Mouse (Mus musculus): Measurements from ENCODE around the gene Nfkb1. TPM values are rescaled to one million over a fixed set of nuclear protein-coding genes. Genes with fewer than 3 reads are reported as not detected.

Gene Nfkb1
- not detected in 2 replicates for polyA plus RNA-seq (2012; ENCODE audit: insufficient read depth, insufficient read length, low replicate concordance, missing spikeins)

- Histone ChIP-seq H3K27ac (ENCODE audit: insufficient read depth, low read depth, low read length) (peak within 1 kb of the TSS; percentile 80), H3K4me3 (ENCODE audit: insufficient read depth, low read depth, low read length) (peak within 1 kb of the TSS; percentile 88), H3K4me1 (ENCODE audit: control insufficient read depth, insufficient read depth, low read length) (peaks cover 4% of the 10 kb centered on the region; the same call in 1 of the 2 replicates)
- TF ChIP-seq CTCF (IDR thresholded peaks at IDR 0.05; ENCODE audit: insufficient read depth, low read depth, low read length) (no peak), POLR2A (IDR thresholded peaks at IDR 0.05; ENCODE audit: insufficient read depth, low read depth, low read length) (no peak)
- WGBS, result 14% methylated on average over 102 of the region's 102 CpGs
Measured at GRCm38 (mm10) chr3:135691191-135692131, at the start of gene Nfkb1. Gene Nfkb1, minus strand, starts transcription at chr3:135691547.

DNA sequence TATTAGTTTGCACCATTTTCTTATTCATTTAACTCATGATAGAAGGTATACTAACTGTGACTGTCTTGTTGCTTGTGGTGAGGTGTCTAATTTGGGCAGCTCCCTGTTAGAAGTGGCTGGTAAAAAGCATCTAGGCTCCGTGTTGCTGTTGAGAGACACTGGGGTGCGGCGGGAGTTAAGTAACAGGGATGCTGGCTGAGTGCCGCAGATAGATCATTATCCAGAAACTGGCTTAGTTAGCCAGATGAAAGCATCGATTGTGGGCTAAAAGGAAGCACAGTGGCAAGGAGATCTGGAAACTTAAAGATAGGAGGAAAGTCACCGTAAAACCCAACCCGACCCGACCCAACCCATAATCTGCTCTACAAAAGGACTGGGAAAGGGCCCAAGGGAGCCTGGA is 49.4 kb upstream of the Nfkb1 start:
- Histone ChIP-seq H3K4me3 (ENCODE audit: insufficient read depth, low read depth, low read length) (no peak overlapping the region), H3K4me1 (ENCODE audit: control insufficient read depth, insufficient read depth, low read length) (peaks cover 2% of the 10 kb centered on the region; the same call in 1 of the 2 replicates), H3K27ac (ENCODE audit: insufficient read depth, low read depth, low read length) (no peak overlapping the region)
- TF ChIP-seq CTCF (IDR thresholded peaks at IDR 0.05; ENCODE audit: insufficient read depth, low read depth, low read length), result no peak
- 42% methylated on average over 8 of the region's 8 CpGs for WGBS

- Histone ChIP-seq H3K27ac (ENCODE audit: insufficient read depth, low read depth, low read length) (no peak overlapping the region), H3K4me1 (ENCODE audit: control insufficient read depth, insufficient read depth, low read length) (peaks cover 8% of the 10 kb centered on the region), H3K4me3 (ENCODE audit: insufficient read depth, low read depth, low read length) (no peak overlapping the region)
- WGBS, result 91% methylated on average over 1 of the region's 1 CpGs
- TF ChIP-seq POLR2A (IDR thresholded peaks at IDR 0.05; ENCODE audit: insufficient read depth, low read depth, low read length) (no peak), CTCF (IDR thresholded peaks at IDR 0.05; ENCODE audit: insufficient read depth, low read depth, low read length) (no peak)
Measured at GRCm38 (mm10) chr3:135734736-135735135, 43.4 kb upstream of the Nfkb1 start.

GRCm38 (mm10) chr3:135732747-135733445 is 41.5 kb upstream of the Nfkb1 start:
- 88% methylated on average over 10 of the region's 10 CpGs for WGBS
- no peak overlapping the region for H3K4me3 ChIP-seq (ENCODE audit: insufficient read depth, low read depth, low read length)
- H3K27ac ChIP-seq (ENCODE audit: insufficient read depth, low read depth, low read length), result no peak overlapping the region
- peaks cover 18% of the 10 kb centered on the region for H3K4me1 ChIP-seq (ENCODE audit: control insufficient read depth, insufficient read depth, low read length)
- TF ChIP-seq POLR2A (IDR thresholded peaks at IDR 0.05; ENCODE audit: insufficient read depth, low read depth, low read length) (no peak), CTCF (IDR thresholded peaks at IDR 0.05; ENCODE audit: insufficient read depth, low read depth, low read length) (no peak)

GRCm38 (mm10) chr3:135731292-135732047 is 40.1 kb upstream of the Nfkb1 start:
- H3K4me1 ChIP-seq (ENCODE audit: control insufficient read depth, insufficient read depth, low read length), result peaks cover 21% of the 10 kb centered on the region
- TF ChIP-seq POLR2A (IDR thresholded peaks at IDR 0.05; ENCODE audit: insufficient read depth, low read depth, low read length) (no peak), CTCF (IDR thresholded peaks at IDR 0.05; ENCODE audit: insufficient read depth, low read depth, low read length) (no peak)
- H3K4me3 ChIP-seq (ENCODE audit: insufficient read depth, low read depth, low read length), result no peak overlapping the region
- H3K27ac ChIP-seq (ENCODE audit: insufficient read depth, low read depth, low read length), result no peak overlapping the region
- WGBS, result 21% methylated on average over 17 of the region's 17 CpGs

- WGBS, result 52% methylated on average over 9 of the region's 9 CpGs
- no peak overlapping the region for H3K27ac ChIP-seq (ENCODE audit: insufficient read depth, low read depth, low read length)
- peaks cover 21% of the 10 kb centered on the region for H3K4me1 ChIP-seq (ENCODE audit: control insufficient read depth, insufficient read depth, low read length)
- no peak for TF ChIP-seq POLR2A (IDR thresholded peaks at IDR 0.05; ENCODE audit: insufficient read depth, low read depth, low read length)
- no peak overlapping the region for H3K4me3 ChIP-seq (ENCODE audit: insufficient read depth, low read depth, low read length)
Measured at GRCm38 (mm10) chr3:135730790-135731189, 39.4 kb upstream of the Nfkb1 start.

DNA sequence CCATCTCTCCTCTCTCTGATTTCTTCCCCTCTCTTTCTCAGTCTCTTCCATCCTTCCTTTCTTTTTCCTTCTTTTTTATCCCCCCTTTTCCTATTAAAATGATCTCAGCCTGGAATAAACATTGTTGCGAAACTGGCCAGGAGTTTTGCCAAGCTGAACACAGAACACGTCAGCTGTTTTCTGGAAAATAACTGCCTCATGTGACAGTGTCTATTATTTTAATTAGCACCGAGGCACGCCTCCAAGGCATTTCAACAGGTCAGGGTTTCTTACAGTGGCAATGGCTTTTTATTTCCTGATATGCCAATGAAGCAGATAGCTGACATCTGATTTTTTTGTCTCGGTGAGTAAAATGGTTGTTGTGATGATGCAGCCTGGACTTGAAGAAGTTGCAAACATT is 38.2 kb upstream of the Nfkb1 start:
- TF ChIP-seq CTCF (IDR thresholded peaks at IDR 0.05; ENCODE audit: insufficient read depth, low read depth, low read length) (no peak), POLR2A (IDR thresholded peaks at IDR 0.05; ENCODE audit: insufficient read depth, low read depth, low read length) (no peak)
- Histone ChIP-seq H3K4me3 (ENCODE audit: insufficient read depth, low read depth, low read length) (no peak overlapping the region), H3K27ac (ENCODE audit: insufficient read depth, low read depth, low read length) (no peak overlapping the region), H3K4me1 (ENCODE audit: control insufficient read depth, insufficient read depth, low read length) (peaks cover 21% of the 10 kb centered on the region)
- WGBS, result 60% methylated on average over 5 of the region's 5 CpGs

GRCm38 (mm10) chr3:135728900-135729299 is 37.6 kb upstream of the Nfkb1 start:
- Histone ChIP-seq H3K4me1 (ENCODE audit: control insufficient read depth, insufficient read depth, low read length) (peaks cover 18% of the 10 kb centered on the region), H3K4me3 (ENCODE audit: insufficient read depth, low read depth, low read length) (no peak overlapping the region), H3K27ac (ENCODE audit: insufficient read depth, low read depth, low read length) (no peak overlapping the region)
- no peak for TF ChIP-seq POLR2A (IDR thresholded peaks at IDR 0.05; ENCODE audit: insufficient read depth, low read depth, low read length)
- TF ChIP-seq CTCF (IDR thresholded peaks at IDR 0.05; ENCODE audit: insufficient read depth, low read depth, low read length), result no peak
- WGBS, result 37% methylated on average over 6 of the region's 6 CpGs

Data from olfactory bulb, adult 2 months (tissue).